Mouse (Mus musculus): ENCODE results near the gene Herc3.

GRCm38 (mm10) chr6:58951128-58951992 is 120.1 kb downstream of the Herc3 start:
- no peak for TF ChIP-seq GATA1 (IDR thresholded peaks at IDR 0.05; ENCODE audit: low read length)
- TF ChIP-seq TAL1 (IDR thresholded peaks at IDR 0.05; ENCODE audit: low read length): no peak
